Mouse (Mus musculus) liver, adult 2 months (tissue): ENCODE results near the gene Naaladl2.

Experiments used
- CTCF ChIP-seq: fragments of 200-500 bp; IDR thresholded peaks from 2 replicates; pipeline ENCODE4 v1.5.1; 2011; ENCODE audit warnings: low read depth, low read length, control low read depth
- POLR2A ChIP-seq: fragments of 200-500 bp; IDR thresholded peaks from 2 replicates; pipeline ENCODE4 v1.6.1; 2011; ENCODE audit warnings: low read length, control low read depth; ENCODE audit not compliant: insufficient read depth; ENCODE audit errors: extremely low read depth

DNA sequence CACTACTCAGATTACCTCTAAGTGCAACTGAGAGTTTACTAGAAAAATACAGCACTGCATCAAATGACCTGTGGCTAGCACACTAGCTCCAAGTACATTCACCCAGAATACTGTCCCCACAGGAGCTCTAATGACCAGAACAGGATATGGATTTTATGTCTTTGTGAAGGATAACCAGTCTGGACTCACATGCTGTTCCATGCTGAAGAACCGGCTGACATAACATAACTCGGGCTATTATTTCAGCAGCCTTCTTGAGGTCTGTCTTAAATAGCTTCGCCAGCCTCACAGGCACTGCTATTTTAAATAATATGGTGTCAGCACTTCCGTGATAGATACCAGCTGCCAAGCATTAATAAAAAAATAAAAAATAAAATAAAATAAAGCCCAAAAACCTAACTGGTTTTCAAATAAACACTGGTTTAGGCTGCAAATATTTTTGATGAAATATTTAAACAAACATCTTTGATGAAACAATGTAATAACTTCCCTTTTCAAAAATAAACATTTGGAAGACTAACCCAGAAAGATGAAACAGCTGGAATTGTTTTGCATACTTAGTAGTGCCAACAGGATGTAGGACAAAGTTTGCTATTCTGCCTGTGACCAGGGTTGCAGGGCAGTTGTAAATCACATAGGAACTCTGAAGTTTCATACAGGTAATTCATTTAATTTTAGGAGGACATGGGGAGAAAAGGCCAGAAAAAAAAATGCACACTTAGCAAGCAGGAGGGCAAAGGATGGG lies 1073.5 kb downstream of the Naaladl2 start:
- TF ChIP-seq CTCF: no peak
- TF ChIP-seq POLR2A: no peak
